Mouse (Mus musculus): ENCODE results near the gene Abtb1.

- TF ChIP-seq POLR2A (IDR thresholded peaks at IDR 0.05; ENCODE audit: control insufficient read depth, extremely low read depth, insufficient read depth, low read length, poor library complexity) (no peak), CTCF (IDR thresholded peaks at IDR 0.05; ENCODE audit: borderline replicate concordance, control insufficient read depth, extremely low read depth, insufficient read depth, low read length, poor library complexity) (0 out of 2 replicates have a peak, but pooled peaks have one; percentile 34)
Measured at GRCm38 (mm10) chr6:88860914-88861313, 19.1 kb upstream of the Abtb1 start.

Measured in thymus, adult 2 months (tissue).